Mouse (Mus musculus): ENCODE data around the gene Dyx1c1. TPM values are rescaled to one million over a fixed set of nuclear protein-coding genes. Genes with fewer than 3 reads are reported as not detected.

Dyx1c1 gene
- total RNA-seq (2012; rRNA removed): 1.2 and 1.4 TPM in 2 replicates

- peak; percentile 68 for DNase-seq (ENCODE audit: low read depth, low spot score)
- Histone ChIP-seq H3K36me3 (ENCODE audit: control insufficient read depth, insufficient read depth, low read length, poor library complexity, severe bottlenecking) (no peaks in the 10 kb centered on the region), H3K9me3 (ENCODE audit: control insufficient read depth, insufficient read depth, low read depth, low read length) (no peaks in the 10 kb centered on the region), H3K27ac (ENCODE audit: insufficient read depth, low read depth, low read length, poor library complexity, severe bottlenecking) (peak within 1 kb of the TSS; percentile 8; the same call in 1 of the 2 replicates), H3K4me3 (ENCODE audit: insufficient read depth in 1 of 2, low read depth in 1 of 2, low read length in 2 of 2, poor library complexity in 1 of 2, severe bottlenecking in 1 of 2) (peak within 1 kb of the TSS; percentile 82 to 92), H3K9ac (ENCODE audit: insufficient read depth, low read depth, low read length, poor library complexity, severe bottlenecking) (peak within 1 kb of the TSS; percentile 77), H3K4me1 (ENCODE audit: control insufficient read depth in 2 of 2, insufficient read depth in 2 of 2, low read length in 2 of 2, poor library complexity in 1 of 2) (peaks cover 5% of the 10 kb centered on the region in 2 experiments; a peak in 3 of 4 replicates)
- TF ChIP-seq MAFK (IDR thresholded peaks at IDR 0.05; ENCODE audit: insufficient read depth, low read depth, low read length) (no peak), HCFC1 (IDR thresholded peaks at IDR 0.05; ENCODE audit: borderline replicate concordance, insufficient read depth, low read length) (peak; percentile 45; the same call in 1 of the 2 replicates)
- in situ Hi-C loops (cut with MboI; ENCODE audit: low sequenced_read_pairs in 2 of 2, unreplicated experiment in 2 of 2): no loop called here
Observed at GRCm38 (mm10) chr9:72958521-72959450, at the start of gene Dyx1c1, which contains the start of gene Gm44503. Gene Dyx1c1, plus strand, starts transcription at chr9:72958785. Gene Gm44503, plus strand, starts transcription at chr9:72958852.

GRCm38 (mm10) chr9:72911381-72911780 lies 47.2 kb upstream of the Dyx1c1 start:
- Histone ChIP-seq H3K9ac (ENCODE audit: insufficient read depth, low read depth, low read length, poor library complexity, severe bottlenecking) (no peak overlapping the region), H3K9me3 (ENCODE audit: control insufficient read depth, insufficient read depth, low read depth, low read length) (no peaks in the 10 kb centered on the region), H3K4me1 (ENCODE audit: control insufficient read depth in 2 of 2, insufficient read depth in 2 of 2, low read length in 2 of 2, poor library complexity in 1 of 2) (peaks cover 2 to 3% of the 10 kb centered on the region in 2 experiments; a peak in 2 of 4 replicates), H3K27ac (ENCODE audit: insufficient read depth, low read depth, low read length, poor library complexity, severe bottlenecking) (no peak overlapping the region), H3K4me3 (ENCODE audit: insufficient read depth in 1 of 2, low read depth in 1 of 2, low read length in 2 of 2, poor library complexity in 1 of 2, severe bottlenecking in 1 of 2) (peak overlapping the region in 1 of 2 experiments; percentile 56; a peak in 1 of 4 replicates), H3K36me3 (ENCODE audit: control insufficient read depth, insufficient read depth, low read length, poor library complexity, severe bottlenecking) (no peaks in the 10 kb centered on the region)
- DNase-seq (ENCODE audit: low read depth, low spot score): peak; percentile 38
- in situ Hi-C loops (cut with MboI; ENCODE audit: low sequenced_read_pairs in 2 of 2, unreplicated experiment in 2 of 2): no loop called here
- no peak for TF ChIP-seq CHD2 (IDR thresholded peaks at IDR 0.05; ENCODE audit: low read depth, low read length)
- TF ChIP-seq MAFK (IDR thresholded peaks at IDR 0.05; ENCODE audit: insufficient read depth, low read depth, low read length): no peak
- no peak for TF ChIP-seq HCFC1 (IDR thresholded peaks at IDR 0.05; ENCODE audit: borderline replicate concordance, insufficient read depth, low read length)
- TF ChIP-seq ZNF384 (IDR thresholded peaks at IDR 0.05; ENCODE audit: low read depth, low read length): no peak
- TF ChIP-seq ZC3H11A (IDR thresholded peaks at IDR 0.05; ENCODE audit: borderline replicate concordance, low read depth, low read length): no peak

DNA sequence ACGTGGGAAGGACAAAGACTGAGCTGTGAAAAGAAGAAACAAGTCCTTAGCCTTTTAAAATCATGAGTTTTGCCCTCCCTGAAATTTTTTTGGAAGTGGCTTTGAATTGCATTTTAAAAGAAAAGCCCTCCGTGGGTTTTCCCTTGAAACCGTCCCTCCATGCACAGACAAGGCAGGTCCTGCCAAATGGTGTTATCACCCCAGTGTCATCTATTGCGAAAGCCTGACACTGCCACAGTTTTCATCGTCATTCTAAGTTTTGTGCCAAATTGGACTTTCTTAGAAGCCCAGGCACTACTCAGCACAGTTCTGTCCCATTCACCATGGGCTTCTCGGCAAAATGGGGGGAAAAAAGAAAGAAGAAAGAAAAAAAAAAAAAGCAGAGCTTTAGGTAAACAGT lies 45.0 kb upstream of the Dyx1c1 start:
- in situ Hi-C loops (cut with MboI; ENCODE audit: low sequenced_read_pairs in 2 of 2, unreplicated experiment in 2 of 2): no loop called here
- H3K36me3 ChIP-seq (ENCODE audit: control insufficient read depth, insufficient read depth, low read length, poor library complexity, severe bottlenecking): no peaks in the 10 kb centered on the region

GRCm38 (mm10) chr9:72915728-72916127 lies 42.9 kb upstream of the Dyx1c1 start:
- TF ChIP-seq CHD2 (IDR thresholded peaks at IDR 0.05; ENCODE audit: low read depth, low read length) (no peak), ZNF384 (IDR thresholded peaks at IDR 0.05; ENCODE audit: low read depth, low read length) (no peak), MAFK (IDR thresholded peaks at IDR 0.05; ENCODE audit: insufficient read depth, low read depth, low read length) (no peak), ZC3H11A (IDR thresholded peaks at IDR 0.05; ENCODE audit: borderline replicate concordance, low read depth, low read length) (no peak), HCFC1 (IDR thresholded peaks at IDR 0.05; ENCODE audit: borderline replicate concordance, insufficient read depth, low read length) (no peak)
- H3K4me1 ChIP-seq (ENCODE audit: control insufficient read depth in 2 of 2, insufficient read depth in 2 of 2, low read length in 2 of 2, poor library complexity in 1 of 2): peaks cover 2% of the 10 kb centered on the region in 2 experiments; a peak in 1 of 4 replicates
- in situ Hi-C loops (cut with MboI; ENCODE audit: low sequenced_read_pairs in 2 of 2, unreplicated experiment in 2 of 2): no loop called here
- H3K9ac ChIP-seq (ENCODE audit: insufficient read depth, low read depth, low read length, poor library complexity, severe bottlenecking): no peak overlapping the region
- no peak for DNase-seq (ENCODE audit: low read depth, low spot score)
- H3K27ac ChIP-seq (ENCODE audit: insufficient read depth, low read depth, low read length, poor library complexity, severe bottlenecking): no peak overlapping the region
- no peaks in the 10 kb centered on the region for H3K36me3 ChIP-seq (ENCODE audit: control insufficient read depth, insufficient read depth, low read length, poor library complexity, severe bottlenecking)
- no peak overlapping the region for H3K4me3 ChIP-seq (ENCODE audit: insufficient read depth in 1 of 2, low read depth in 1 of 2, low read length in 2 of 2, poor library complexity in 1 of 2, severe bottlenecking in 1 of 2)
- H3K9me3 ChIP-seq (ENCODE audit: control insufficient read depth, insufficient read depth, low read depth, low read length): no peaks in the 10 kb centered on the region

More for the DNA sequence above, 45.0 kb upstream of the Dyx1c1 start:
- no peak overlapping the region for H3K9ac ChIP-seq (ENCODE audit: insufficient read depth, low read depth, low read length, poor library complexity, severe bottlenecking)
- peaks cover 2% of the 10 kb centered on the region in 2 experiments; a peak in 1 of 4 replicates for H3K4me1 ChIP-seq (ENCODE audit: control insufficient read depth in 2 of 2, insufficient read depth in 2 of 2, low read length in 2 of 2, poor library complexity in 1 of 2)
- H3K27ac ChIP-seq (ENCODE audit: insufficient read depth, low read depth, low read length, poor library complexity, severe bottlenecking): no peak overlapping the region
- no peaks in the 10 kb centered on the region for H3K9me3 ChIP-seq (ENCODE audit: control insufficient read depth, insufficient read depth, low read depth, low read length)
- TF ChIP-seq ZNF384 (IDR thresholded peaks at IDR 0.05; ENCODE audit: low read depth, low read length) (no peak), HCFC1 (IDR thresholded peaks at IDR 0.05; ENCODE audit: borderline replicate concordance, insufficient read depth, low read length) (no peak), MAFK (IDR thresholded peaks at IDR 0.05; ENCODE audit: insufficient read depth, low read depth, low read length) (no peak), CHD2 (IDR thresholded peaks at IDR 0.05; ENCODE audit: low read depth, low read length) (no peak), ZC3H11A (IDR thresholded peaks at IDR 0.05; ENCODE audit: borderline replicate concordance, low read depth, low read length) (no peak)
- DNase-seq (ENCODE audit: low read depth, low spot score): no peak
- peak overlapping the region in 1 of 2 experiments; percentile 27; a peak in 1 of 4 replicates for H3K4me3 ChIP-seq (ENCODE audit: insufficient read depth in 1 of 2, low read depth in 1 of 2, low read length in 2 of 2, poor library complexity in 1 of 2, severe bottlenecking in 1 of 2)

Measured in ES-E14 (cell line).